Mouse (Mus musculus): ENCODE measurements at regions not wholly inside any gene's neighbourhood (a gene's known extent, or its start where the extent isn't known, plus 50 kb on each side); places are given as distances from the start of the nearest gene placed in this dataset.

DNA sequence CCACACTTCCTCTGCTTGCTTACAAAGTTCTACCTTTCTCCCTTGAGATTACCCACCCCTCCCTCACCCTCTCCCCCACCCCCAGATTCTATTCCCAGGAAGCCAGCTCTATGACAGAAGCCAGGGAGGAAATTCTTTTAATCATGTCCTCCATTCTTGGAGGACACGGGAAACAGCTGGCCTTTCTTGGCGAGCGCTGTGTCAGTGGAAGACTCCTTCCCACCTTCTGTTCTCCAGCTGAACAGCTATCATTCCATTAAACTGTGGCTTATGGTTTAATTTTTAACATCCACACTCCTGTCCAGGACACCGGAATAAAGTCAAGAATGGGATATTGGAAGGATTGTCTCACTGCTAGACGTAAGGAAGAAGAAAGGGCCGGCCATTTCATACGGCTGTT is 59.0 kb upstream of the Plxnc1 start:
- no peak for TF ChIP-seq CTCF (IDR thresholded peaks at IDR 0.05)
- TF ChIP-seq POLR2A (IDR thresholded peaks at IDR 0.05; ENCODE audit: insufficient read depth, low read depth, low read length): no peak
- TF ChIP-seq EP300 (IDR thresholded peaks at IDR 0.05; ENCODE audit: insufficient read depth, low read depth, low read length): no peak
